Comparison of ENCODE assay signal across 22 mouse cellular contexts in genomic region chr1:85934560-85934959, GRCm38 (mm10). TPM values are rescaled to one million over a fixed set of nuclear protein-coding genes. Genes with fewer than 3 reads are reported as not detected.
A peak's percentile ranks its signal among the peaks of the same experiment; 100 is the strongest.
DNase-seq lines count a peak whose midpoint lies in the region; ATAC-seq and TF ChIP-seq lines count a peak whose summit lies in the region.
"Had no signal": no experiment of that assay in that cellular context is flagged by ENCODE, and none has a peak within 500 bp of the region (broad histone marks: within the 10 kb centered on the region; RNA-seq: fewer than 3 reads in every experiment).

No protein-coding gene starts in this region.

- WGBS in hindbrain, embryonic 11.5 days, result 7% methylated on average over 7 of the region's 7 CpGs
- 15% methylated on average over 7 of the region's 7 CpGs for WGBS in hindbrain, postnatal 0 days
- WGBS in midbrain, embryonic 15.5 days, result 11% methylated on average over 7 of the region's 7 CpGs

- H3K9me3 ChIP-seq in hindbrain, embryonic 11.5 days (ENCODE audit: control insufficient read depth, low read length), result no peaks in the 10 kb centered on the region
- no peaks in the 10 kb centered on the region for H3K9me3 ChIP-seq in hindbrain, postnatal 0 days (ENCODE audit: low read length)
- no peaks in the 10 kb centered on the region for H3K9me3 ChIP-seq in midbrain, embryonic 15.5 days
- H3K9me3 ChIP-seq: heart, embryonic 15.5 days had no signal

- H3K27ac ChIP-seq in hindbrain, embryonic 11.5 days (ENCODE audit: low read depth, low read length), result no peak overlapping the region
- no peak overlapping the region for H3K27ac ChIP-seq in hindbrain, postnatal 0 days
- H3K27ac ChIP-seq in left cerebral cortex, adult 2 months, result peak overlapping the region; percentile 73
- 0 out of 2 replicates have a peak overlapping the region, but pooled peaks have one; percentile 55 for H3K27ac ChIP-seq in midbrain, embryonic 15.5 days

- no peak overlapping the region for H3K4me3 ChIP-seq in hindbrain, embryonic 11.5 days (ENCODE audit: low read depth, low read length)
- no peak overlapping the region for H3K4me3 ChIP-seq in hindbrain, postnatal 0 days (ENCODE audit: low read length)
- H3K4me3 ChIP-seq in left cerebral cortex, adult 2 months, result no peak overlapping the region
- no peak overlapping the region for H3K4me3 ChIP-seq in midbrain, embryonic 15.5 days
- H3K4me3 ChIP-seq: heart, embryonic 15.5 days had no signal

- no peak for TF ChIP-seq CTCF in hindbrain, postnatal 0 days (IDR thresholded peaks at IDR 0.05; ENCODE audit: low read depth)
- no peak for TF ChIP-seq CTCF in left cerebral cortex, adult 2 months (IDR thresholded peaks at IDR 0.05)

- H3K4me2 ChIP-seq in hindbrain, embryonic 11.5 days (replicated peaks; ENCODE audit: low read depth, low read length), result no peak overlapping the region
- no peak overlapping the region for H3K4me2 ChIP-seq in hindbrain, postnatal 0 days (ENCODE audit: low read depth, low read length)
- no peak overlapping the region for H3K4me2 ChIP-seq in midbrain, embryonic 15.5 days

- DNase-seq in embryo, embryonic 9.5 days (ENCODE audit: extremely low spot score), result peak; percentile 22
- no peak for DNase-seq in embryo, embryonic 10.5 days (ENCODE audit: low spot score)
- no peak for DNase-seq in hindbrain, embryonic 11.5 days (ENCODE audit: low spot score)
- DNase-seq in hindbrain, postnatal 0 days (ENCODE audit: low spot score), result no peak
- DNase-seq in left cerebral cortex, adult 2 months (ENCODE audit: extremely low spot score in 1 of 2, low spot score in 2 of 2), result no peak
- DNase-seq in left cerebral cortex, postnatal 4 days, result no peak
- DNase-seq in urinary bladder, adult 18-20 months (ENCODE audit: low spot score in 2 of 2), result no peak
- DNase-seq: adrenal gland, adult 2 months; heart, adult 11 months; kidney, adult 18-20 months; kidney, postnatal 36 days; layer of hippocampus, postnatal 36 days; liver; thymus, adult 2 months had no signal

- no peaks in the 10 kb centered on the region for H3K27me3 ChIP-seq in hindbrain, embryonic 11.5 days (ENCODE audit: control insufficient read depth, insufficient read depth, low read length)
- no peaks in the 10 kb centered on the region for H3K27me3 ChIP-seq in hindbrain, postnatal 0 days (ENCODE audit: insufficient read depth, low read length)
- no peaks in the 10 kb centered on the region for H3K27me3 ChIP-seq in midbrain, embryonic 15.5 days (replicated peaks)
- H3K27me3 ChIP-seq: heart, embryonic 15.5 days had no signal

- no peaks in the 10 kb centered on the region for H3K36me3 ChIP-seq in hindbrain, embryonic 11.5 days (ENCODE audit: control insufficient read depth, insufficient read depth, low read length)
- no peaks in the 10 kb centered on the region for H3K36me3 ChIP-seq in hindbrain, postnatal 0 days (ENCODE audit: insufficient read depth, low read length)
- no peaks in the 10 kb centered on the region for H3K36me3 ChIP-seq in midbrain, embryonic 15.5 days (replicated peaks)
- H3K36me3 ChIP-seq: heart, embryonic 15.5 days had no signal

- H3K9ac ChIP-seq in hindbrain, embryonic 11.5 days (ENCODE audit: low read depth, low read length), result no peak overlapping the region
- H3K9ac ChIP-seq in hindbrain, postnatal 0 days (replicated peaks; ENCODE audit: low read length), result no peak overlapping the region
- no peak overlapping the region for H3K9ac ChIP-seq in midbrain, embryonic 15.5 days
- H3K9ac ChIP-seq: heart, embryonic 15.5 days had no signal

- intact Hi-C loops in left cerebral cortex, adult 2 months (cut with DNase I), result loop anchor here (5.0 kb wide), 1 partner anchor 82 kb away; no protein-coding TSS in a partner anchor
- intact Hi-C loops in left cerebral cortex, postnatal 4 days (cut with DNase I), result loop anchor here (10.0 kb wide), 1 partner anchor 80 kb away; no protein-coding TSS in a partner anchor

- peak; percentile 6; the same call in 1 of the 2 replicates for ATAC-seq in hindbrain, embryonic 11.5 days (ENCODE audit: low FRiP score)
- no peak for ATAC-seq in hindbrain, postnatal 0 days
- no peak for ATAC-seq in midbrain, embryonic 15.5 days (replicated peaks)

- peaks cover 7% of the 10 kb centered on the region for H3K4me1 ChIP-seq in hindbrain, embryonic 11.5 days (replicated peaks; ENCODE audit: control insufficient read depth, insufficient read depth, low read length)
- peaks cover 22% of the 10 kb centered on the region for H3K4me1 ChIP-seq in hindbrain, postnatal 0 days (ENCODE audit: insufficient read depth, low read length)
- H3K4me1 ChIP-seq in midbrain, embryonic 15.5 days, result peaks cover 31% of the 10 kb centered on the region

RNA-seq across cellular contexts. Expression of gene 4933407L21Rik, which starts 6.3 kb away (rescaled TPM):
- polyA plus RNA-seq in hindbrain, embryonic 11.5 days (2014; fragmentation: Nextera tagmentation; extraction: Ambion mirVana), result 0.46 and 0.60 TPM in 2 replicates
- total RNA-seq in hindbrain, postnatal 0 days (2014; rRNA removed), result 11.8 and 18.8 TPM in 2 replicates
- polyA plus RNA-seq in hindbrain, postnatal 0 days (2015; fragmentation: Nextera tagmentation; extraction: Ambion mirVana), result 12.3 and 13.9 TPM in 2 replicates
- total RNA-seq in left cerebral cortex, adult 2 months (2021), result 1 to 10 TPM; 5.5 to 7.2 TPM
- total RNA-seq in left cerebral cortex, postnatal 4 days (2021), result 1 to 10 TPM; 6.1 to 7.2 TPM
- polyA plus RNA-seq in midbrain, embryonic 15.5 days (2015; fragmentation: Nextera tagmentation; extraction: Ambion mirVana), result 8.9 and 11.0 TPM in 2 replicates
- total RNA-seq: hematopoietic stem cell, adult 5-6 weeks; megakaryocyte progenitor cell, adult 5-6 weeks had no signal
- polyA plus RNA-seq: adrenal gland, adult 2 months; embryonic facial prominence, embryonic 11.5 days; liver, embryonic 16.5 days had no signal

RNA-seq across cellular contexts. Expression of gene Gpr55, which starts 26.2 kb away (rescaled TPM):
- polyA plus RNA-seq in hindbrain, embryonic 11.5 days (2014; fragmentation: Nextera tagmentation; extraction: Ambion mirVana), result 0.08 TPM in 1 of 2 replicates, not detected in the other
- total RNA-seq in hindbrain, postnatal 0 days (2014; rRNA removed), result 0.21 TPM in 1 of 2 replicates, not detected in the other
- polyA plus RNA-seq in hindbrain, postnatal 0 days (2015; fragmentation: Nextera tagmentation; extraction: Ambion mirVana), result 0.14 and 0.15 TPM in 2 replicates
- total RNA-seq in left cerebral cortex, adult 2 months (2021), result under 1 TPM; 0.09 to 0.14 TPM
- total RNA-seq in left cerebral cortex, postnatal 4 days (2021), result under 1 TPM in 1 of 2 experiments, not detected in 1; 0.10 TPM
- polyA plus RNA-seq in midbrain, embryonic 15.5 days (2015; fragmentation: Nextera tagmentation; extraction: Ambion mirVana), result 0.15 and 0.17 TPM in 2 replicates
- total RNA-seq: gastrocnemius, adult 8-10 months; layer of hippocampus, postnatal 36 days; left cerebral cortex, postnatal 36 days; megakaryocyte progenitor cell, adult 5-6 weeks had no signal
- polyA plus RNA-seq: embryonic facial prominence, embryonic 11.5 days had no signal

RNA-seq across cellular contexts. Expression of gene Itm2c, which starts 40.5 kb away (rescaled TPM):
- 85.7 and 86.1 TPM in 2 replicates for polyA plus RNA-seq in hindbrain, embryonic 11.5 days (2014; fragmentation: Nextera tagmentation; extraction: Ambion mirVana)
- 329 and 336 TPM in 2 replicates for total RNA-seq in hindbrain, postnatal 0 days (2014; rRNA removed)
- polyA plus RNA-seq in hindbrain, postnatal 0 days (2015; fragmentation: Nextera tagmentation; extraction: Ambion mirVana), result 244 and 253 TPM in 2 replicates
- total RNA-seq in left cerebral cortex, adult 2 months (2021), result 100 to 1,000 TPM; 714 to 742 TPM
- total RNA-seq in left cerebral cortex, postnatal 4 days (2021), result 100 to 1,000 TPM; 111 to 124 TPM
- polyA plus RNA-seq in midbrain, embryonic 15.5 days (2015; fragmentation: Nextera tagmentation; extraction: Ambion mirVana), result 233 and 248 TPM in 2 replicates

Comparison
In these comparisons a context has a peak if more than half of its experiments do, and no peak if none do; other contexts are left out.
1. H3K27ac ChIP-seq: peak in left cerebral cortex, adult 2 months (single experiment) and midbrain, embryonic 15.5 days (single experiment); none in hindbrain, embryonic 11.5 days (single experiment) and hindbrain, postnatal 0 days (single experiment).